Mouse (Mus musculus): Measurements from ENCODE around the gene Odf2. TPM values are rescaled to one million over a fixed set of nuclear protein-coding genes. Genes with fewer than 3 reads are reported as not detected.

Odf2 gene
- polyA plus RNA-seq, 1 experiment: 60.7 TPM

DNA sequence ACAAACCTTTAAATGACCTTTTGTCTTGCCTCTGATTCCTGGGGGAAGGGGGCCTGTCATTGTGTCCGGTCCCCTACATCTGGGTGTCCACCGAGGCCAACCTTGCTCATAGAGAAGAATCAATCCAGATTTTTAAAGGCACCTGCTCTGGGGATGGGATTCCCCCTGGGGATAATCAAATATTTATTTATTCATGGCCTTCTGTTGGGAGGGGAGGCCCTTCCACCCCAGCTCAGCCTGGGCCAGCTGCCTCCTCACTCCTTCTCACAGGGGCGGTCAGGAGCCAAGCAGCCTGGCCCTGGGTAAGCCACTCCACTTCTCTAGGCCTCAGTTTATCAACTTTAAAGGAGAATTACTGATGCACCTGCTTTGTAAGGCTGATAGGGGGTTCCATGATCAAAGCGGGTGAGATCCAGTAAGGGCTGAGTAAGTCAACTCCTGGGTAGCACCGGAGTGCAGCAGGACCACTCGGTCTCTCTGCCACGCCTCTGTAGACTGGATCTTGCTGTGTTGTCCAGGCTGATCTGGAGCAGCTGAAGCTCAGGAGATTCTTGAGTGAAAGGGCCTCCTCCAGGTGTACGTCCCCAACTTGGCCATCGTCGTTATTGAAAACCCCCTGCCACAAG, 33.3 kb upstream of the Odf2 start:
- TF ChIP-seq POLR2A (IDR thresholded peaks at IDR 0.05; ENCODE audit: control insufficient read depth, extremely low read depth, insufficient read depth, low read length, poor library complexity) (no peak), CTCF (IDR thresholded peaks at IDR 0.05; ENCODE audit: borderline replicate concordance, control insufficient read depth, extremely low read depth, insufficient read depth, low read length, poor library complexity) (no peak)
- no peaks in the 10 kb centered on the region for H3K36me3 ChIP-seq (ENCODE audit: control insufficient read depth, insufficient read depth, low read length)
- WGBS: 92% methylated on average over 10 of the region's 10 CpGs
- no peaks in the 10 kb centered on the region for H3K27me3 ChIP-seq (ENCODE audit: control insufficient read depth, insufficient read depth, low read length)
- no peak overlapping the region for H3K4me3 ChIP-seq (ENCODE audit: control insufficient read depth, insufficient read depth, low read length)
- DNase-seq: no peak
- no peak overlapping the region for H3K27ac ChIP-seq (ENCODE audit: control insufficient read depth, insufficient read depth, low read length)
- H3K4me1 ChIP-seq (replicated peaks; ENCODE audit: control insufficient read depth, insufficient read depth, low read length): no peaks in the 10 kb centered on the region

DNA sequence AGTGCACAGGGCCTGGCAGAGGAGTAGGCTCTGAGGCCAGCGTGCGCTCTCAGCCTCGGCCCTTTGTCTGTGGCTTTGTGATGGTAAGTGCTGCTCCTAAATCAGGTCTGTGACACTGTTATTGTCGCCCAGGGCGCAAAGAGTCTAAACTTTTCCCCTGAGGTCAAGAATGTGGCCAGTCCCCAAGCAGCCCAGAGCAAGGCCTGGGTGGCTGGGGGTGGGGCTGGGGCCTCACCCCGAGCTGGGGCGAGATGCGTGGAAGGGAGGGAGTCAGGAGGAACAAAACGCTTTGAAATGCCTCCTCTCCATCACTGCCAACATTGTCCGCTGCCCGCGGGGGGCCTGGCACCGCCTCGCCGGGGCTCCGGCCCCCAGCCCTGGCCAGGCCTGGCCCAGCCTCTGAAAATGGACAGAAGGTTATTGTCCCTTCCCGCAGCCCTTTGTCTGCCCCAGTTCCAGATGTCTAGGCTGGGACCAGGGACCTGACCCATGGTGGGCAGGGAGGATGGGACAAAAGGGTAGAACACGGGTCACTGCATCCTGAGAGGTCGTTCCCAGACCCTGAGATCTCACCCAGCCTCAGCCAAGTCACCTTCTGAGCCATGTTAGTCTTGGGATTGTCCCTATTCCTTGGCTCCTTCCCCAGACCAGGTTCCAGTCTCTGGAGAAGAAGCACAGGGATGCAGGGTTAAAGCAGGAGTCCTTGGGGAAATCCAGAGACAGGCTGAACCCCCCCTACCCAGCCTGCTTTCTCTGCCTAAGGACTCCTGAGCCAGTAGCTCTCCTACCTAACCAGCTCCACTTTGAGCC, 32.4 kb upstream of the Odf2 start:
- no peak overlapping the region for H3K27ac ChIP-seq (ENCODE audit: control insufficient read depth, insufficient read depth, low read length)
- 62% methylated on average over 19 of the region's 19 CpGs for WGBS
- TF ChIP-seq CTCF (IDR thresholded peaks at IDR 0.05; ENCODE audit: borderline replicate concordance, control insufficient read depth, extremely low read depth, insufficient read depth, low read length, poor library complexity) (no peak), POLR2A (IDR thresholded peaks at IDR 0.05; ENCODE audit: control insufficient read depth, extremely low read depth, insufficient read depth, low read length, poor library complexity) (no peak)

DNA sequence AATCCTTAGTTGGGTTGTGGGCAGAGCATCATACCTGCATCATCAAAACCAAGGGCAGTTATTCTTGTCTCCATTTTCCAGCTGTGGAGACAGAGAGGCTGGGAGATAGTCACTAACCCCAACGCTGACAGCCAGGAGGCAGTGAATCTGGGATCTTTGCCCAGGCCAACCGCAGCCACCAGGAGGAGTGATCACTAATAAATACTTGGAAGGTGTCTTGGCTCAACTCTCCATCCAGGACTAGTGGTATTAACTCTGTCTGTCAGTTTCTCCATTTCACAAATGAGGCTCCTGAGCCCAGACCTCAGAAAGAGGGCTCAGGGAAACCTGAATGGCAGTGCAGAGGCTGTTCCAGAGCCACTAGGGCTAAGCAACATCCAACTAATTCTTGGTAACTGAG, 31.7 kb upstream of the Odf2 start:
- TF ChIP-seq POLR2A (IDR thresholded peaks at IDR 0.05; ENCODE audit: control insufficient read depth, extremely low read depth, insufficient read depth, low read length, poor library complexity) (no peak), CTCF (IDR thresholded peaks at IDR 0.05; ENCODE audit: borderline replicate concordance, control insufficient read depth, extremely low read depth, insufficient read depth, low read length, poor library complexity) (no peak)
- no peaks in the 10 kb centered on the region for H3K36me3 ChIP-seq (ENCODE audit: control insufficient read depth, insufficient read depth, low read length)
- H3K4me3 ChIP-seq (ENCODE audit: control insufficient read depth, insufficient read depth, low read length): no peak overlapping the region
- 39% methylated on average over 2 of the region's 2 CpGs for WGBS
- H3K27ac ChIP-seq (ENCODE audit: control insufficient read depth, insufficient read depth, low read length): no peak overlapping the region
- no peaks in the 10 kb centered on the region for H3K27me3 ChIP-seq (ENCODE audit: control insufficient read depth, insufficient read depth, low read length)
- no peaks in the 10 kb centered on the region for H3K4me1 ChIP-seq (replicated peaks; ENCODE audit: control insufficient read depth, insufficient read depth, low read length)
- DNase-seq: no peak

More for the DNA sequence above, 32.4 kb upstream of the Odf2 start:
- no peak for DNase-seq
- H3K4me1 ChIP-seq (replicated peaks; ENCODE audit: control insufficient read depth, insufficient read depth, low read length): no peaks in the 10 kb centered on the region
- H3K27me3 ChIP-seq (ENCODE audit: control insufficient read depth, insufficient read depth, low read length): no peaks in the 10 kb centered on the region
- no peak overlapping the region for H3K4me3 ChIP-seq (ENCODE audit: control insufficient read depth, insufficient read depth, low read length)
- no peaks in the 10 kb centered on the region for H3K36me3 ChIP-seq (ENCODE audit: control insufficient read depth, insufficient read depth, low read length)

DNA sequence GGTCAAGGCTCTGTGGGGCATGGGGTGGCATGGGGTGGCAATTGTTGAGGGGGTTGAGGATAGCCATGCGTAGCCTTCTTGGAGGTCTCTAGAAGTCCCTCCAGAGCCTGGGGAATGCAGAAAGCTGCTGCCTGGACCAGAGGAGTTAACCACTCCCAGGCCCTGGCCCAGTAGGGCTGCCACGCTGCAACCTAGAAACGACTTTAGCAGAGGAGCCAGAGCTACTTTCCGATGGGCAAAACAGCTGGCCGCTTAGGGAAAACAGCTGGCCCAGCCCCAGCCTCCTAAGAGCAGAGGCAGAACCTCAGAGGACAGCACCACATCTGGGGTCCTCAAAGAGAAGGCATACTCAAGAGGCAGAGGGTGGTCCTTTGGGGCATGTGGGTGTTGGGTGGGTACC, 31.1 kb upstream of the Odf2 start:
- H3K4me1 ChIP-seq (replicated peaks; ENCODE audit: control insufficient read depth, insufficient read depth, low read length): no peaks in the 10 kb centered on the region
- H3K36me3 ChIP-seq (ENCODE audit: control insufficient read depth, insufficient read depth, low read length): no peaks in the 10 kb centered on the region
- TF ChIP-seq POLR2A (IDR thresholded peaks at IDR 0.05; ENCODE audit: control insufficient read depth, extremely low read depth, insufficient read depth, low read length, poor library complexity) (no peak), CTCF (IDR thresholded peaks at IDR 0.05; ENCODE audit: borderline replicate concordance, control insufficient read depth, extremely low read depth, insufficient read depth, low read length, poor library complexity) (no peak)
- WGBS: 89% methylated on average over 5 of the region's 5 CpGs
- no peak for DNase-seq
- no peak overlapping the region for H3K4me3 ChIP-seq (ENCODE audit: control insufficient read depth, insufficient read depth, low read length)
- H3K27me3 ChIP-seq (ENCODE audit: control insufficient read depth, insufficient read depth, low read length): no peaks in the 10 kb centered on the region
- no peak overlapping the region for H3K27ac ChIP-seq (ENCODE audit: control insufficient read depth, insufficient read depth, low read length)

DNA sequence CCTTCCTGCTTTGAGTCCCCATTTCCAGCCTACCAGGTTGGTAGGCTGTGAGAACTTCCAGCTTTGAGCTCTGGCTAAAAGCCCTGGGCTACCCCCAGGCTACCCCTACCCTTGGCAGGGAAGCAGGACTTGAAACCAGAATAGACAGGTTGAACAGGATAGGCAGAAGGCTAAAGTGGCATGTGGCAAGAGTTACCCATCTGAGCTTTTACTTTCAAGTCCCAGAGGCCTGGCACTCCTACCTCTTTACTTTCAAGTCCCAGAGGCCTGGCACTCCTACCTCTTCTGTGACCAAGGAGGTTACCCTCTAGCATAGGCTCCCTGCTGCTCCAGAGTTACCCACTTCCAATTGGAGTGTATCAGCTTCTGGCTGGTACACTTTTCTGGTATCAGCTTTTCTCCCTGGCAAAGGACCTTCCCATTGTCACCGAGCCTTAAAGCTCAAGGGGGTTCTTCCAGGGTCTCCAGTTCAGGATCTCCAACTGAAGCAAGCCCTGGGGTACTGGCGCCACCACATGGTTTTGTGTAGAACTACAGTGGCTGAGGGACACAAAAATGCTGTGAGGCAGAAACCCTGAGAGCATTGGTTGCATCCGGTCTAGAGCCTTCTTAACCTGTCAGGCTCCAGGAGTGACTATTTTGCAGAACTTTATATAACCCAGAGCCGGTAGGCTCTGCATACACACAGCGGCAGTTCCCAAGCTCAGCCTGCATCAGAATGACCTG, 30.1 kb upstream of the Odf2 start:
- H3K27me3 ChIP-seq (ENCODE audit: control insufficient read depth, insufficient read depth, low read length): no peaks in the 10 kb centered on the region
- DNase-seq: peak; percentile 63
- no peaks in the 10 kb centered on the region for H3K4me1 ChIP-seq (replicated peaks; ENCODE audit: control insufficient read depth, insufficient read depth, low read length)
- 5% methylated on average over 5 of the region's 5 CpGs for WGBS
- H3K36me3 ChIP-seq (ENCODE audit: control insufficient read depth, insufficient read depth, low read length): no peaks in the 10 kb centered on the region
- TF ChIP-seq CTCF (IDR thresholded peaks at IDR 0.05; ENCODE audit: borderline replicate concordance, control insufficient read depth, extremely low read depth, insufficient read depth, low read length, poor library complexity): no peak
- no peak for TF ChIP-seq POLR2A (IDR thresholded peaks at IDR 0.05; ENCODE audit: control insufficient read depth, extremely low read depth, insufficient read depth, low read length, poor library complexity)
- H3K4me3 ChIP-seq (ENCODE audit: control insufficient read depth, insufficient read depth, low read length): no peak overlapping the region
- H3K27ac ChIP-seq (ENCODE audit: control insufficient read depth, insufficient read depth, low read length): no peak overlapping the region

DNA sequence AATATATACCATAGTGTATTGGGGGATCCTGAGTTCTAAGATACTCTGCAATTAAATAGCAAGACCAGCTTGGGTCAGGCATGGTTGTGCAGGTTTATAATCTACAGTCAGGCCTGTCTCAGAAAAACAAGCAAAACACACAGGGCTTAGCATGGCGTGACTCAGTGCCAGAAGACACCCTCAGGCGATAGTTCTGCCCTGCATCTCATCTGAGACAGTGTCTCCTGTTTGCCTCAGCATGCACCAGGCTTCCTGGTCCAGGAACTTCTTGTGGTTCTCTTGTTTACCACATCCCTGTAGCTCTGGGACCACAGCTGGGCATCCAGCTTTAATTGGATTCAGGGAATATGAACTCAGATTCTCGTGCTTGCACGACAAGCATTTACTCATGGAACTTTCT, 23.9 kb upstream of the Odf2 start:
- H3K36me3 ChIP-seq (ENCODE audit: control insufficient read depth, insufficient read depth, low read length): no peaks in the 10 kb centered on the region
- no peak for TF ChIP-seq CTCF (IDR thresholded peaks at IDR 0.05; ENCODE audit: borderline replicate concordance, control insufficient read depth, extremely low read depth, insufficient read depth, low read length, poor library complexity)
- TF ChIP-seq POLR2A (IDR thresholded peaks at IDR 0.05; ENCODE audit: control insufficient read depth, extremely low read depth, insufficient read depth, low read length, poor library complexity): no peak
- H3K27ac ChIP-seq (ENCODE audit: control insufficient read depth, insufficient read depth, low read length): no peak overlapping the region
- no peak for DNase-seq
- WGBS: 85% methylated on average over 4 of the region's 4 CpGs
- peaks cover 14% of the 10 kb centered on the region for H3K4me1 ChIP-seq (replicated peaks; ENCODE audit: control insufficient read depth, insufficient read depth, low read length)
- H3K4me3 ChIP-seq (ENCODE audit: control insufficient read depth, insufficient read depth, low read length): no peak overlapping the region
- H3K27me3 ChIP-seq (ENCODE audit: control insufficient read depth, insufficient read depth, low read length): no peaks in the 10 kb centered on the region

Data from thymus, adult 2 months (tissue).